Mouse (Mus musculus) layer of hippocampus, postnatal 10 days (tissue): ENCODE measurements around the gene Rtraf. TPM values are rescaled to one million over a fixed set of nuclear protein-coding genes. Genes with fewer than 3 reads are reported as not detected.

Source experiments
- total RNA-seq, 2 experiments: library from RNA; stranded (reverse); gene quantifications; 2 replicates each; pipeline ENCODE4 v1.2.3; 2021

Gene Rtraf
- total RNA-seq, 2 experiments from 2014 or later: 62.7 to 62.8 TPM

Other genes starting within 250 kb of the Rtraf start
- gene Gm2237, start 238.7 kb downstream of the Rtraf start, total RNA-seq: 10 to 100 TPM in 1 of 2 experiments, 1 to 10 TPM in 1; 9.3 to 12.2 TPM
- not detected for gene Gm5458, start 221.2 kb downstream of the Rtraf start, total RNA-seq
- gene Nid2, start 72.6 kb downstream of the Rtraf start, total RNA-seq: 10 to 100 TPM; 18.0 to 26.5 TPM
- gene Gng2, start 153.8 kb upstream of the Rtraf start, total RNA-seq: 100 to 1,000 TPM; 491 to 562 TPM